Comparison of ENCODE assay signal across 9 mouse cellular contexts in the genomic region with DNA sequence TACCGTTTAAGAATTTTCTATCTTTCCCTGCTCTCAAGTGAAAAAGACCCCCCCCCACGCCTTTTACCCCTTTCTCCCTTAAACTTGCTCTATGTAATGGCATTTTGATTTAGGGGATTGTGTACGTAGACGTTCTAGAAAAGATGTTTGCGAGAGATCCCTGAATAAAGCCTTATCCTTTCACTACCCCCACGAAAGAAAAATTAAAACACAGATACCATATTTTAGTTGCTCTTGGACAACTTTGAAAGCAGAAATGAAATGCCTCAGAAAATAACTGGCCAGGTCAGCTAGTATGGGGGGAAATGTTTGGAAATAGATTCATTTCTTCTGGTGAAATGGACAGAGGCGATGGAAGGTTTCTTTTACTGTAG. TPM values are rescaled to one million over a fixed set of nuclear protein-coding genes. Genes with fewer than 3 reads are reported as not detected.
DNase-seq lines count a peak whose midpoint lies in the region; ATAC-seq and TF ChIP-seq lines count a peak whose summit lies in the region.
"Had no signal": no experiment of that assay in that cellular context is flagged by ENCODE, and none has a peak within 500 bp of the region (broad histone marks: within the 10 kb centered on the region; RNA-seq: fewer than 3 reads in every experiment).

No protein-coding gene starts in this region.

- 17% methylated on average over 7 of the region's 7 CpGs for WGBS in heart, embryonic 14.5 days
- WGBS in forebrain, postnatal 0 days, result 8% methylated on average over 7 of the region's 7 CpGs
- 14% methylated on average over 7 of the region's 7 CpGs for WGBS in liver, postnatal 0 days (ENCODE audit: insufficient replicate concordance)

- peak overlapping the region in 1 of 2 experiments; percentile 89; a peak in 2 of 4 replicates for H3K27ac ChIP-seq in heart, embryonic 14.5 days (replicated peaks in 1 of 2; ENCODE audit: control insufficient read depth in 1 of 2, insufficient read depth in 1 of 2, low read depth in 2 of 2, low read length in 2 of 2)
- peak overlapping the region; percentile 36 for H3K27ac ChIP-seq in ES-Bruce4 (ENCODE audit: insufficient read depth, low read length)
- peak overlapping the region; percentile 29; the same call in 1 of the 2 replicates for H3K27ac ChIP-seq in forebrain, postnatal 0 days (ENCODE audit: low read depth, low read length)
- peak overlapping the region; percentile 81; the same call in 1 of the 2 replicates for H3K27ac ChIP-seq in liver, postnatal 0 days (ENCODE audit: low read depth)
- H3K27ac ChIP-seq: macrophage had no signal

- no peak for TF ChIP-seq EP300 in ES-Bruce4 (IDR thresholded peaks at IDR 0.05; ENCODE audit: insufficient read depth, low read depth, low read length)
- TF ChIP-seq EP300 in liver, postnatal 0 days (IDR thresholded peaks at IDR 0.05; ENCODE audit: low read depth), result no peak

- H3K9ac ChIP-seq in heart, embryonic 14.5 days (ENCODE audit: low read length), result peak overlapping the region; percentile 98
- peak overlapping the region; percentile 99 for H3K9ac ChIP-seq in ES-Bruce4 (ENCODE audit: low read depth, poor library complexity, severe bottlenecking)
- H3K9ac ChIP-seq in forebrain, postnatal 0 days, result peak overlapping the region; percentile 95
- peak overlapping the region; percentile 91 for H3K9ac ChIP-seq in liver, postnatal 0 days (replicated peaks)

- peaks cover 0 to 16% of the 10 kb centered on the region in 2 experiments; a peak in 2 of 4 replicates for H3K4me1 ChIP-seq in heart, embryonic 14.5 days (ENCODE audit: control insufficient read depth in 2 of 2, insufficient read depth in 2 of 2, low read length in 2 of 2)
- peaks cover 9% of the 10 kb centered on the region for H3K4me1 ChIP-seq in ES-Bruce4 (ENCODE audit: control insufficient read depth, insufficient read depth, low read length)
- peaks cover 17% of the 10 kb centered on the region for H3K4me1 ChIP-seq in forebrain, postnatal 0 days (ENCODE audit: insufficient read depth)
- peaks cover 19% of the 10 kb centered on the region for H3K4me1 ChIP-seq in liver, postnatal 0 days (ENCODE audit: insufficient read depth)

- H3K4me2 ChIP-seq in heart, embryonic 14.5 days (ENCODE audit: low read length), result peak overlapping the region; percentile 82
- peak overlapping the region; percentile 61 for H3K4me2 ChIP-seq in forebrain, postnatal 0 days (ENCODE audit: low read depth)
- peak overlapping the region; percentile 99 for H3K4me2 ChIP-seq in liver, postnatal 0 days (ENCODE audit: low read depth, low read length)

- no peak for ATAC-seq in heart, embryonic 14.5 days (ENCODE audit: insufficient number of reproducible peaks, insufficient read depth, low FRiP score, low read depth)
- ATAC-seq in forebrain, postnatal 0 days, result no peak
- no peak for ATAC-seq in liver, postnatal 0 days

- DNase-seq in heart, postnatal 36 days, result no peak
- no peak for DNase-seq in forebrain, postnatal 0 days
- DNase-seq in liver, postnatal 0 days, result no peak
- DNase-seq in right cerebral cortex, postnatal 4 days, result no peak
- DNase-seq in cerebellum, postnatal 4 days (ENCODE audit: low spot score in 2 of 2), result no peak
- DNase-seq in left cerebral cortex, postnatal 25 days (ENCODE audit: low spot score in 2 of 2), result no peak

- no peaks in the 10 kb centered on the region for H3K36me3 ChIP-seq in heart, embryonic 14.5 days (ENCODE audit: control insufficient read depth, insufficient read depth, low read length)
- no peaks in the 10 kb centered on the region for H3K36me3 ChIP-seq in ES-Bruce4 (ENCODE audit: control insufficient read depth, insufficient read depth, low read length, poor library complexity, severe bottlenecking)
- H3K36me3 ChIP-seq in forebrain, postnatal 0 days (ENCODE audit: insufficient read depth), result no peaks in the 10 kb centered on the region
- H3K36me3 ChIP-seq in liver, postnatal 0 days (replicated peaks; ENCODE audit: insufficient read depth, low read length), result no peaks in the 10 kb centered on the region

- intact Hi-C loops in heart, postnatal 36 days (cut with DNase I), result loop anchor here (2.0 to 5.0 kb wide), 2 partner anchors 43 to 199 kb away; a partner anchor contains a TSS
- intact Hi-C loops in left cerebral cortex, postnatal 25 days (cut with DNase I), result no loop called here

- peak overlapping the region; percentile 94 to 99 for H3K4me3 ChIP-seq in heart, embryonic 14.5 days (ENCODE audit: control insufficient read depth in 1 of 2, insufficient read depth in 1 of 2, low read depth in 1 of 2, low read length in 2 of 2)
- peak overlapping the region; percentile 62 for H3K4me3 ChIP-seq in ES-Bruce4 (ENCODE audit: low read depth, low read length)
- H3K4me3 ChIP-seq in forebrain, postnatal 0 days (ENCODE audit: low read depth, low read length), result peak overlapping the region; percentile 98
- peak overlapping the region; percentile 97 for H3K4me3 ChIP-seq in liver, postnatal 0 days (ENCODE audit: low read depth, low read length)

- no peak for TF ChIP-seq POLR2A in ES-Bruce4 (IDR thresholded peaks at IDR 0.05; ENCODE audit: insufficient read depth, low read length)

- no peaks in the 10 kb centered on the region for H3K9me3 ChIP-seq in heart, embryonic 14.5 days (ENCODE audit: control insufficient read depth, low read length)
- no peaks in the 10 kb centered on the region for H3K9me3 ChIP-seq in ES-Bruce4 (replicated peaks; ENCODE audit: control insufficient read depth, insufficient read depth, low read length, poor library complexity, severe bottlenecking)
- H3K9me3 ChIP-seq in forebrain, postnatal 0 days (ENCODE audit: low read length), result no peaks in the 10 kb centered on the region
- H3K9me3 ChIP-seq in liver, postnatal 0 days (ENCODE audit: low read length), result no peaks in the 10 kb centered on the region

- no peaks in the 10 kb centered on the region for H3K27me3 ChIP-seq in heart, embryonic 14.5 days (ENCODE audit: control insufficient read depth, insufficient read depth, low read length)
- H3K27me3 ChIP-seq in ES-Bruce4 (ENCODE audit: control insufficient read depth, insufficient read depth, low read length, poor library complexity, severe bottlenecking), result no peaks in the 10 kb centered on the region
- no peaks in the 10 kb centered on the region for H3K27me3 ChIP-seq in forebrain, postnatal 0 days (ENCODE audit: insufficient read depth, low read length)
- H3K27me3 ChIP-seq in liver, postnatal 0 days (ENCODE audit: insufficient read depth, low read length), result no peaks in the 10 kb centered on the region

- no peak for TF ChIP-seq CTCF in ES-Bruce4 (IDR thresholded peaks at IDR 0.05; ENCODE audit: low read depth, low read length)
- no peak for TF ChIP-seq CTCF in forebrain, postnatal 0 days (IDR thresholded peaks at IDR 0.05; ENCODE audit: low read depth)
- TF ChIP-seq CTCF in liver, postnatal 0 days (IDR thresholded peaks at IDR 0.05; ENCODE audit: low read depth), result no peak

RNA-seq across cellular contexts. Expression of a gene that starts 1.8 kb away (rescaled TPM):
- 33.6 and 38.6 TPM in 2 replicates for polyA plus RNA-seq in heart, embryonic 14.5 days (2014; fragmentation: Nextera tagmentation; extraction: Ambion mirVana)
- 10 to 100 TPM; 17.2 to 17.7 TPM for total RNA-seq in heart, postnatal 36 days (2021)
- 161 and 181 TPM in 2 replicates for polyA plus RNA-seq in ES-Bruce4 (2011; ENCODE audit: insufficient read depth, insufficient read length, low read depth, missing spikeins)
- 75.2 and 84.6 TPM in 2 replicates for total RNA-seq in forebrain, postnatal 0 days (2014; rRNA removed)
- polyA plus RNA-seq in forebrain, postnatal 0 days (2015; fragmentation: Nextera tagmentation; extraction: Ambion mirVana), result 38.3 and 53.6 TPM in 2 replicates
- polyA plus RNA-seq in liver, postnatal 0 days (2015; fragmentation: Nextera tagmentation; extraction: Ambion mirVana), result 5.8 and 6.4 TPM in 2 replicates
- 10 to 100 TPM; 64.2 to 65.5 TPM for total RNA-seq in left cerebral cortex, postnatal 25 days (2021)

RNA-seq across cellular contexts. Expression of a gene that starts 12.3 kb away (rescaled TPM):
- polyA plus RNA-seq in heart, embryonic 14.5 days (2014; fragmentation: Nextera tagmentation; extraction: Ambion mirVana), result not detected in 2 replicates
- not detected for total RNA-seq in heart, postnatal 36 days (2021)
- polyA plus RNA-seq in ES-Bruce4 (2011; ENCODE audit: insufficient read depth, insufficient read length, low read depth, missing spikeins), result 1.3 and 1.6 TPM in 2 replicates
- total RNA-seq in forebrain, postnatal 0 days (2014; rRNA removed), result 0.23 TPM in 1 of 2 replicates, not detected in the other
- not detected in 2 replicates for polyA plus RNA-seq in forebrain, postnatal 0 days (2015; fragmentation: Nextera tagmentation; extraction: Ambion mirVana)
- not detected in 2 replicates for polyA plus RNA-seq in liver, postnatal 0 days (2015; fragmentation: Nextera tagmentation; extraction: Ambion mirVana)
- not detected for total RNA-seq in left cerebral cortex, postnatal 25 days (2021)
- polyA plus RNA-seq: macrophage had no signal
